ENCODE assay signal across 8 mouse cellular contexts in genomic region chr1:181272622-181273296, GRCm38 (mm10).
DNase-seq lines count a peak whose midpoint lies in the region; ATAC-seq lines count a peak whose summit lies in the region.

No protein-coding gene starts in this region.

- no peaks in the 10 kb centered on the region for H3K27me3 ChIP-seq in intestine, embryonic 15.5 days (replicated peaks)
- no peaks in the 10 kb centered on the region for H3K27me3 ChIP-seq in midbrain, embryonic 10.5 days (ENCODE audit: low read depth, poor library complexity, severe bottlenecking)

- intact Hi-C loops in gastrocnemius, postnatal 36 days (cut with DNase I) = loop anchor here (5.0 to 10.0 kb wide), 3 partner anchors 172 to 345 kb away; no protein-coding TSS in a partner anchor
- intact Hi-C loops in left cerebral cortex, postnatal 36 days (cut with DNase I) = loop anchor here (5.0 kb wide), 4 partner anchors 65 to 345 kb away; no protein-coding TSS in a partner anchor

- no peak overlapping the region for H3K4me2 ChIP-seq in intestine, embryonic 15.5 days (replicated peaks)

- no peak overlapping the region for H3K9ac ChIP-seq in intestine, embryonic 15.5 days

- no peak overlapping the region for H3K4me3 ChIP-seq in intestine, embryonic 15.5 days (replicated peaks)
- peak overlapping the region; percentile 7; the same call in 1 of the 2 replicates for H3K4me3 ChIP-seq in midbrain, embryonic 10.5 days

- ATAC-seq in intestine, embryonic 15.5 days = peak; percentile 89

- no peak overlapping the region for H3K27ac ChIP-seq in intestine, embryonic 15.5 days
- peak overlapping the region; percentile 55; the same call in 1 of the 2 replicates for H3K27ac ChIP-seq in midbrain, embryonic 10.5 days (replicated peaks)

- no peaks in the 10 kb centered on the region for H3K36me3 ChIP-seq in intestine, embryonic 15.5 days
- no peaks in the 10 kb centered on the region for H3K36me3 ChIP-seq in midbrain, embryonic 10.5 days

- H3K4me1 ChIP-seq in intestine, embryonic 15.5 days (replicated peaks) = peaks cover 6% of the 10 kb centered on the region; the same call in 1 of the 2 replicates
- H3K4me1 ChIP-seq in midbrain, embryonic 10.5 days = peaks cover 11% of the 10 kb centered on the region

- no peaks in the 10 kb centered on the region for H3K9me3 ChIP-seq in intestine, embryonic 15.5 days
- no peaks in the 10 kb centered on the region for H3K9me3 ChIP-seq in midbrain, embryonic 10.5 days (replicated peaks)

- 5% methylated on average over 19 of the region's 20 CpGs for WGBS in intestine, embryonic 15.5 days
- WGBS in midbrain, embryonic 10.5 days = 6% methylated on average over 20 of the region's 20 CpGs

- DNase-seq in adrenal gland, adult 8-10 months = peak; percentile 68
- DNase-seq in embryo, embryonic 9.5 days (ENCODE audit: extremely low spot score) = peak; percentile 88
- peak; percentile 65 to 74 for DNase-seq in gastrocnemius, postnatal 36 days
- peak; percentile 77 for DNase-seq in left cerebral cortex, postnatal 36 days (ENCODE audit: low spot score in 2 of 2)
- peak; percentile 87 for DNase-seq in midbrain, embryonic 10.5 days (ENCODE audit: low spot score)
- peak; percentile 54 to 63 for DNase-seq in right cerebral cortex, postnatal 36 days (ENCODE audit: low spot score in 2 of 2)
- peak; percentile 77 to 90 for DNase-seq in urinary bladder, postnatal 4 days (ENCODE audit: low spot score in 2 of 2)
